Mouse (Mus musculus) monocyte, adult 5-6 weeks (primary cell): ENCODE data around the gene Setd2. TPM values are rescaled to one million over a fixed set of nuclear protein-coding genes. Genes with fewer than 3 reads are reported as not detected.

Source experiments
- total RNA-seq: library from RNA; stranded (forward); fragments of 200-1000, 200-491, 200-594 nt; gene quantifications from 3 replicates; pipeline ENCODE4 v1.2.3, GENCODE M21; 2017

Gene Setd2
- total RNA-seq, 1 experiment from 2014 or later: 266 TPM

Other genes starting within 250 kb of the Setd2 start
- gene Elp6, start 227.4 kb upstream of the Setd2 start, total RNA-seq: 1.7 to 7.1 TPM (median 6.1 TPM) in 3 replicates
- 9.0 to 22.1 TPM (median 12.4 TPM) in 3 replicates for gene Scap, start 199.3 kb upstream of the Setd2 start, total RNA-seq
- gene Ptpn23, start 124.4 kb upstream of the Setd2 start, total RNA-seq: 5.8 to 10.3 TPM (median 7.0 TPM) in 3 replicates
- gene Ngp, start 112.8 kb upstream of the Setd2 start, total RNA-seq: 1.2 TPM in 1 of 3 replicates, not detected in the others
- gene Klhl18, start 55.9 kb upstream of the Setd2 start, total RNA-seq: 18.9 to 29.8 TPM (median 24.5 TPM) in 3 replicates
- gene Kif9, start 55.6 kb upstream of the Setd2 start, total RNA-seq: 1.8 to 5.4 TPM (median 4.0 TPM) in 3 replicates
- gene Nradd, start 91.9 kb downstream of the Setd2 start, total RNA-seq: 5.9 to 10.5 TPM (median 9.9 TPM) in 3 replicates
- 63.7 to 114 TPM (median 92.9 TPM) in 3 replicates for gene Nbeal2, start 121.6 kb downstream of the Setd2 start, total RNA-seq
- 162 to 274 TPM (median 251 TPM) in 3 replicates for gene Ccdc12, start 123.9 kb downstream of the Setd2 start, total RNA-seq
- gene Myl3, start 209.3 kb downstream of the Setd2 start, total RNA-seq: 0.49 TPM in 1 of 3 replicates, not detected in the others
- 1.1 TPM in 1 of 3 replicates, not detected in the others for gene Pth1r, start 214.5 kb downstream of the Setd2 start, total RNA-seq